Mouse (Mus musculus) cerebellum, adult 11-12 months (tissue): ENCODE measurements around the gene Cisd3.
"Not testable (repeated sequence)": the region's sequence is repeated elsewhere in the genome, so short reads cannot be mapped to it uniquely, and the experiment has no call there.

Experiments used
- DNase-seq: peaks from one replicate; pipeline ENCODE4 v3.0.0; 2022

Cisd3 gene

GRCm38 (mm10) chr11:97714356-97714755, 28.7 kb downstream of the Cisd3 start:
- no peak for DNase-seq

- no peak for DNase-seq
Measured at GRCm38 (mm10) chr11:97714784-97715760, 29.4 kb downstream of the Cisd3 start.

GRCm38 (mm10) chr11:97716021-97716420, 30.4 kb downstream of the Cisd3 start:
- DNase-seq: no peak

- no peak for DNase-seq
Measured at GRCm38 (mm10) chr11:97717369-97718280, 32.0 kb downstream of the Cisd3 start.

GRCm38 (mm10) chr11:97718281-97718860, 32.7 kb downstream of the Cisd3 start:
- no peak for DNase-seq

GRCm38 (mm10) chr11:97719041-97719440, 33.4 kb downstream of the Cisd3 start:
- DNase-seq: no peak

- no peak for DNase-seq
Measured at GRCm38 (mm10) chr11:97721338-97721737, 35.7 kb downstream of the Cisd3 start.

- DNase-seq: no peak
Measured at GRCm38 (mm10) chr11:97723709-97724108, 38.1 kb downstream of the Cisd3 start.

- DNase-seq: no peak
Measured at GRCm38 (mm10) chr11:97728311-97728710, 42.7 kb downstream of the Cisd3 start.

GRCm38 (mm10) chr11:97728730-97729129, 43.1 kb downstream of the Cisd3 start:
- no peak for DNase-seq

- DNase-seq: no peak
Measured at GRCm38 (mm10) chr11:97733689-97734088, 48.1 kb downstream of the Cisd3 start.

- DNase-seq: not testable (repeated sequence)
Measured at GRCm38 (mm10) chr11:97734810-97735209, 49.2 kb downstream of the Cisd3 start.

- DNase-seq: no peak
Measured at GRCm38 (mm10) chr11:97736645-97737044, 51.0 kb downstream of the Cisd3 start.

GRCm38 (mm10) chr11:97737600-97737999, 52.0 kb downstream of the Cisd3 start:
- DNase-seq: no peak
